ENCODE assay signal across 8 mouse cellular contexts in the genomic region with DNA sequence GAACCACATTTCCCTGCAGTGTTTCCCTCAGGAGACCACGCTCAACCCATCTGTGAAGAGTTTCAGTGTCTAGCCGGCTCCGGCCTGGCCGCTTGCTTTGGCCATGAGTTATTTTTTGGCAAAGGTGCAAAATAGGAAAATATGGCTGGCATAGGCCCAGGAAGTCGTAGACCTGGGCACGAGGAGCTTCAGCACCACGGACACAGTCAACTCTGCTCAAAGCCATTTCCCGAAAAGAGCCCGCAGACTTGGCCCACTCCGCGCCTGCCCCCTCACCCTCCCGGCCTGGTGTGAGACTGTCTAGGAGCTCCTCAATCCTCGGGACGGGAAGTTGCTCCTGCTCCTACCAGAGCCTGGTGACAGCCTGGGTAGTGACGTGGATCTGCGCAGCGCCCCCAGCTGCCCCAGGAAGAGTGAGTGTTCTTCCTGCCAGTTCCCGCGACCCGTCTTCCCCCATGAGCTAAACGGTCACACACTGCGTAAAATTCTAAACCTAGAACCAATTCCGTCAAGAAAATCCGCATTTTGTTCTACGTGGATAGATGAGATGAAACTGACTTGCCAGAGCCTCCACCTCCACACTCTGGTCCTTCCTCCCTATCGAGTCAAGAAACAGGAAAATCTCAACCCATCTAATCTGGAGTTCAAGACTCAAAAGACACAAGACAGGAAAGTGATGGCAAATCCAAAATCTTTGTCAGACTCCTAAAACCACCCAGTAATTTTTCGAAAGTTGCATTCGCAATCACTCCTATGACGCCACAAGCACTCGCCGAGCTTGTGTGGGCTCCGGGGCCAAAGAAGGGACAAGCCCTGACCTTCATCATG. TPM values are rescaled to one million over a fixed set of nuclear protein-coding genes. Genes with fewer than 3 reads are reported as not detected.
DNase-seq lines count a peak whose midpoint lies in the region; ATAC-seq lines count a peak whose summit lies in the region.

No protein-coding gene starts in this region.

- DNase-seq in ovary, postnatal 36 days (ENCODE audit: low spot score): peak; percentile 35
- DNase-seq in ovary, adult 18-20 months (ENCODE audit: low spot score): no peak
- DNase-seq in embryonic facial prominence, embryonic 11.5 days (ENCODE audit: low spot score): peak; percentile 46
- DNase-seq in kidney, adult 8-10 months: peak; percentile 34 to 36
- peak; percentile 52 for DNase-seq in testis, postnatal 10 days (ENCODE audit: low spot score)

- ATAC-seq in embryonic facial prominence, embryonic 11.5 days (replicated peaks; ENCODE audit: insufficient number of reproducible peaks, low FRiP score, low TSS enrichment, low read depth): peak; percentile 51; the same call in 1 of the 2 replicates
- ATAC-seq in heart, embryonic 11.5 days (replicated peaks; ENCODE audit: insufficient number of reproducible peaks, low FRiP score, low TSS enrichment): no peak
- no peak for ATAC-seq in limb, embryonic 15.5 days (ENCODE audit: insufficient number of reproducible peaks, low FRiP score, low TSS enrichment, low read depth)
- ATAC-seq in midbrain, embryonic 13.5 days: peak; percentile 29; the same call in 1 of the 2 replicates

- H3K4me1 ChIP-seq in embryonic facial prominence, embryonic 11.5 days (ENCODE audit: control insufficient read depth, insufficient read depth, low read length): no peaks in the 10 kb centered on the region; the same call in 1 of the 2 replicates
- H3K4me1 ChIP-seq in heart, embryonic 11.5 days (ENCODE audit: control insufficient read depth, insufficient read depth, low read length): no peaks in the 10 kb centered on the region
- H3K4me1 ChIP-seq in limb, embryonic 15.5 days: peaks cover 12% of the 10 kb centered on the region
- peaks cover 10% of the 10 kb centered on the region for H3K4me1 ChIP-seq in midbrain, embryonic 13.5 days (replicated peaks)

- H3K9ac ChIP-seq in embryonic facial prominence, embryonic 11.5 days (replicated peaks; ENCODE audit: low read length): peak overlapping the region; percentile 61
- H3K9ac ChIP-seq in heart, embryonic 11.5 days (ENCODE audit: low read depth, low read length): peak overlapping the region; percentile 78
- H3K9ac ChIP-seq in limb, embryonic 15.5 days: peak overlapping the region; percentile 52; the same call in 1 of the 2 replicates
- H3K9ac ChIP-seq in midbrain, embryonic 13.5 days (replicated peaks): peak overlapping the region; percentile 78

- H3K27me3 ChIP-seq in embryonic facial prominence, embryonic 11.5 days (ENCODE audit: control insufficient read depth, insufficient read depth, low read length): no peaks in the 10 kb centered on the region
- no peaks in the 10 kb centered on the region for H3K27me3 ChIP-seq in heart, embryonic 11.5 days (ENCODE audit: control insufficient read depth, insufficient read depth, low read length)
- H3K27me3 ChIP-seq in limb, embryonic 15.5 days: peaks cover 7% of the 10 kb centered on the region; the same call in 1 of the 2 replicates
- peaks cover 3% of the 10 kb centered on the region; the same call in 1 of the 2 replicates for H3K27me3 ChIP-seq in midbrain, embryonic 13.5 days

- H3K9me3 ChIP-seq in embryonic facial prominence, embryonic 11.5 days (replicated peaks; ENCODE audit: control insufficient read depth, low read length): no peaks in the 10 kb centered on the region
- no peaks in the 10 kb centered on the region for H3K9me3 ChIP-seq in heart, embryonic 11.5 days (replicated peaks; ENCODE audit: control insufficient read depth, low read length)
- H3K9me3 ChIP-seq in limb, embryonic 15.5 days: no peaks in the 10 kb centered on the region
- no peaks in the 10 kb centered on the region for H3K9me3 ChIP-seq in midbrain, embryonic 13.5 days

- H3K36me3 ChIP-seq in embryonic facial prominence, embryonic 11.5 days (replicated peaks; ENCODE audit: control insufficient read depth, insufficient read depth, low read depth, low read length): no peaks in the 10 kb centered on the region
- no peaks in the 10 kb centered on the region for H3K36me3 ChIP-seq in heart, embryonic 11.5 days (ENCODE audit: control insufficient read depth, insufficient read depth, low read length)
- no peaks in the 10 kb centered on the region for H3K36me3 ChIP-seq in limb, embryonic 15.5 days
- H3K36me3 ChIP-seq in midbrain, embryonic 13.5 days: no peaks in the 10 kb centered on the region

- H3K4me2 ChIP-seq in embryonic facial prominence, embryonic 11.5 days (ENCODE audit: low read depth, low read length): peak overlapping the region; percentile 84
- H3K4me2 ChIP-seq in heart, embryonic 11.5 days: peak overlapping the region; percentile 76
- peak overlapping the region; percentile 95 for H3K4me2 ChIP-seq in limb, embryonic 15.5 days
- H3K4me2 ChIP-seq in midbrain, embryonic 13.5 days (replicated peaks): peak overlapping the region; percentile 60

- H3K4me3 ChIP-seq in embryonic facial prominence, embryonic 11.5 days (ENCODE audit: low read depth, low read length): peak overlapping the region; percentile 56
- H3K4me3 ChIP-seq in heart, embryonic 11.5 days (ENCODE audit: low read depth, low read length): peak overlapping the region; percentile 68
- peak overlapping the region; percentile 64 for H3K4me3 ChIP-seq in limb, embryonic 15.5 days
- peak overlapping the region; percentile 68 for H3K4me3 ChIP-seq in midbrain, embryonic 13.5 days (replicated peaks)

- H3K27ac ChIP-seq in embryonic facial prominence, embryonic 11.5 days (replicated peaks; ENCODE audit: low read depth, low read length): no peak overlapping the region
- H3K27ac ChIP-seq in heart, embryonic 11.5 days (ENCODE audit: low read depth, low read length): 0 out of 2 replicates have a peak overlapping the region, but pooled peaks have one; percentile 41
- H3K27ac ChIP-seq in limb, embryonic 15.5 days: no peak overlapping the region
- no peak overlapping the region for H3K27ac ChIP-seq in midbrain, embryonic 13.5 days

- 12% methylated on average over 32 of the region's 32 CpGs for WGBS in embryonic facial prominence, embryonic 11.5 days
- WGBS in heart, embryonic 11.5 days (ENCODE audit: insufficient replicate concordance): 8% methylated on average over 32 of the region's 32 CpGs
- WGBS in limb, embryonic 15.5 days: 9% methylated on average over 32 of the region's 32 CpGs
- 10% methylated on average over 32 of the region's 32 CpGs for WGBS in midbrain, embryonic 13.5 days

RNA-seq across cellular contexts. Expression of a gene that starts 0.9 kb away (rescaled TPM):
- 5.5 and 5.9 TPM in 2 replicates for polyA plus RNA-seq in embryonic facial prominence, embryonic 11.5 days (2014; fragmentation: Nextera tagmentation; extraction: Ambion mirVana)
- polyA plus RNA-seq in heart, embryonic 11.5 days (2014; fragmentation: Nextera tagmentation; extraction: Ambion mirVana): 10.1 and 11.5 TPM in 2 replicates
- 2.6 and 3.1 TPM in 2 replicates for polyA plus RNA-seq in limb, embryonic 15.5 days (2015; fragmentation: Nextera tagmentation; extraction: Ambion mirVana)
- polyA plus RNA-seq in midbrain, embryonic 13.5 days (2015; fragmentation: Nextera tagmentation; extraction: Ambion mirVana): 12.0 and 12.2 TPM in 2 replicates

RNA-seq across cellular contexts. Expression of a gene that starts 24.1 kb away (rescaled TPM):
- polyA plus RNA-seq in embryonic facial prominence, embryonic 11.5 days (2014; fragmentation: Nextera tagmentation; extraction: Ambion mirVana): 84.5 and 92.5 TPM in 2 replicates
- 62.7 and 65.7 TPM in 2 replicates for polyA plus RNA-seq in heart, embryonic 11.5 days (2014; fragmentation: Nextera tagmentation; extraction: Ambion mirVana)
- polyA plus RNA-seq in limb, embryonic 15.5 days (2015; fragmentation: Nextera tagmentation; extraction: Ambion mirVana): 70.8 and 71.6 TPM in 2 replicates
- polyA plus RNA-seq in midbrain, embryonic 13.5 days (2015; fragmentation: Nextera tagmentation; extraction: Ambion mirVana): 61.6 and 64.2 TPM in 2 replicates

RNA-seq across cellular contexts. Expression of a gene that starts 27.6 kb away (rescaled TPM):
- polyA plus RNA-seq in embryonic facial prominence, embryonic 11.5 days (2014; fragmentation: Nextera tagmentation; extraction: Ambion mirVana): 54.9 and 61.7 TPM in 2 replicates
- 29.7 and 35.6 TPM in 2 replicates for polyA plus RNA-seq in heart, embryonic 11.5 days (2014; fragmentation: Nextera tagmentation; extraction: Ambion mirVana)
- polyA plus RNA-seq in limb, embryonic 15.5 days (2015; fragmentation: Nextera tagmentation; extraction: Ambion mirVana): 37.9 and 46.2 TPM in 2 replicates
- 41.6 and 46.4 TPM in 2 replicates for polyA plus RNA-seq in midbrain, embryonic 13.5 days (2015; fragmentation: Nextera tagmentation; extraction: Ambion mirVana)

Comparison
In these comparisons a context has a peak if more than half of its experiments do, and no peak if none do; other contexts are left out.
1. ATAC-seq: peak in embryonic facial prominence, embryonic 11.5 days (single experiment) and midbrain, embryonic 13.5 days (single experiment); none in heart, embryonic 11.5 days (single experiment) and limb, embryonic 15.5 days (single experiment).
2. Peak in every context shown above with its lines, with median percentiles within 50 percentile points of each other: H3K4me2 ChIP-seq, H3K4me3 ChIP-seq and H3K9ac ChIP-seq.